Mouse (Mus musculus): Measurements from ENCODE around the gene Ppp1r18. TPM values are rescaled to one million over a fixed set of nuclear protein-coding genes. Genes with fewer than 3 reads are reported as not detected.
A peak's percentile ranks its signal among the peaks of the same experiment; 100 is the strongest.

The Ppp1r18 gene
- polyA plus RNA-seq, 2 experiments from 2014 or later: 228 to 247 TPM

DNA sequence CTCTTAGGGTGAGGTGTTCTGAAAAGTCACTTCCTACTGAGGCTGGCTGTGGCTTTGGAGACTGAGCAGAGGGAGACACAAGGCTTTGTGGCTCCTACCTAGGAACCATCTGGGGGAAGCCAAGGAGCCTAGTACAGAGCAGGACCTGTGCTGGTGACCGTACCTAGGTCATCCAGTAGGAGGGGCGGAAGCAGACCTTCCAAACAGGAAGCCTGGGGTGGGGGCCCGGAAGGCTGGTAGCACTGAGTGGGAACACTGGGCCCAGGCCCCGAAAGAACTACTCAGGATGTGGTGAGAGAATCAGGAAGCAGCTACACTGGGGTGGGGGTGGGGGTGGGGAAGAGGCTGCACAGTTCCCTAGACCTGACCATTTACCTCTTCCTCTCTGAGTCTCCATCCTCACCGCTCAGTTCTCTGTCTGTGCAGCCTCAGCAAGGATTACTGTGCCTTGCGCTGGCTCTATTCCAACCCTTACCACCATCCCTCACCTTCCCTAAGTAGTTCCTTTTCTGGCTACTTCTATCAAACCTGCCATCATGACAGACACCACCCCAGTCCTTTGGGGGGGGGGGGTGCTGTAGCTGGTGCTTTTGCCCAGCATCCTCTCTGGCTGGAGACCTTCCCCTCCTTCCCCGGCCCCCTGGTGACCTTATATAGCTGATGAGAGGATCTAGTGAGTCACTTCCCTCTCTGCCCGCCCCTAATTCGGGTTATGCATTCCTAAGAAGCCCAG is 4.9 kb downstream of the Ppp1r18 start:
- ATAC-seq: peak; percentile 73

DNA sequence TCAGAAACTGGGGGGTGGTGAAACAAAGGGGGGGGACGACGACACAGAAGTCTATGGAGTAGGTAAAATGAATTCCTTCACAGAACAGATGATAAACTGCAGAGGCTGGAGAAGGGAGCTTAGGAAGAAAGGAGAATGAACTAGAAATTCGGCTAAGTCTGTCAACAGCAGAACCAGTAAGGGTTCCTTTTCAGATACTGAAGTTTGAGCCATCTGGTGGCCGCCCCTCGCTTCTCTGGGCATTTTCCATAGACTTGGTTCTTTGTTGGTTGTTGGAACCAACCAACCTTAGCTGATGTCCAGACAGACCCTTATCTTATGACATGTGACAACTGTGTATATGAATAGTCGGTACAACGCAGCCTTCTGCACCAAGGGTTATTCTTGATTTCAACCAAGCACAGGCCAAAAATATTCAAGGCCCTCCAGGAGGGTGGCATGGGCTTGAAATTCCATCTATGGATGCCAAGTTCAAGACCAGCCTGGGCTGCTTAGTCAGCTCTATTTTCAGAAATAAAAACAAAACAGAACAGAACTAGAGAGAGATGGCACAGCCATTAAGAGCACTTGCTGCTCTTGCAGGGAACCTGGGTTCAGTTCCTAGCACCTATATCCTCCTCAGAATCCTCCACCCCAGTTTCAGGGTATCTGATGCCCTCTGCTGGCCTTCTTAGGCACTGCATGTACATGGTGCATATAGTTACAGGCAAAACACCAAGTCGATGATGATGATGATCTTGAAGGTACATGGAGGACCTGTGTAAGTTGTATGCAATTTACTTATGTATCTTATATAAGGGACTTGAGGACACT is 5.7 kb downstream of the Ppp1r18 start:
- no peak for ATAC-seq

- no peak for ATAC-seq
Observed at GRCm38 (mm10) chr17:35873774-35874519, 8.6 kb downstream of the Ppp1r18 start.

DNA sequence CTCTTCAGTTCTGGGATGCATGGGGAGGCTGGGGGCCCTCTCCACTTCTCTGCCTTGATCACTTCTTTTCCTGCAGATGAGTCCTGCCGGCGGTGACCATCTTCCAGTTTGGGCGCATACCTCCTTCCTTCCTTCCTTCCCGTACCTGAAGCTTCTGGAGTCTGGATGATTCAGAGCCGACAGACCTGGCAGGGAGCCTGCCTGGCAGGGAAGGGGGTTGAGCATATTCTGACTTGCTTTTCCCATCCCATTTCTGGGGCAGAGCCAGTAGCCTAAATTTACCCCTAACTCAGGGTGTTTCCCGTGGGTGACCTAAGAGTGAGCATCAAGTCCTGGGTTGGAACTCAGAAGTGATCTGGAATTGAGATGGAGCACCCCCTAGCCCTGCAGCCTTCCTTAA is 9.3 kb downstream of the Ppp1r18 start:
- ATAC-seq: no peak

DNA sequence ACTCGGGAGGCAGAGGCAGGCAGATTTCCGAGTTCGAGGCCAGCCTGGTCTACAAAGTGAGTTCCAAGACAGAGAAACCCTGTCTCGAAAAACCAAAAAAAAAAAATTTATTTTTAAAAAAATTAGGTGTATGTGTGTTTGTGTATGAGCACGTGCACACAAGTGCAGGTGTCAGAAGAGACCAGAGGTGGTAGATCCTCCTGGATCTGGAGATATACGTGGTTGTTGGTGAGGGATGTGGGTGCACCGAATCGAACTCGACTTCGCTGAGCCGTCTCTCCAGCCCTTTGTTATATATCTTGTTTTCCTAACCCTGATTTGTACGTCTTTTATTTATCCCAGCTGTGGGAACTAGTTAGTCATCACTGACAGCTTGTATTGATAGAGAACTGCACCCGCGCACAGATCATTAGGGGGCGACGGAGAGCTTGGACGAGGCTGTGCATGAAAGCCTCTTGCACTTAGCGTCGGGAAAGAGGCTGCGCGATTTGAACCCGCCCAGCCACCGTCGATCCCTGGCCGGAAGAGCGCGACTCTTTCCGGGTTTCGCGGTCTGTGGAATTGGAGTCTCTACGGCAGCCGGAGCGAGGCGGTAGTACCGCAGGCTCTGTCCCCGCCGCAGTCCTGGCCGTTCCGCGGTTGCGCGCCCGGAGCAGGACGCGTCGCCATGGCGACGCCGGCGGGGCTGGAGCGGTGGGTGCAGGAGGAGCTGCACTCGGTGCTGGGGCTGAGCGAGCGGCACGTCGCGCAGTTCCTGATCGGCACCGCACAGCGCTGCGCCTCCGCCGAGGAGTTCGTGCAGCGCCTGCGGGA is 14.1 kb downstream of the Ppp1r18 start, which contains the start of gene Dhx16:
TSS of gene Dhx16 (plus strand) at position 575 of the 813 bp plus-strand sequence.
- peak; percentile 88 for ATAC-seq

GRCm38 (mm10) chr17:35882924-35883323 is 17.5 kb downstream of the Ppp1r18 start:
- no peak for ATAC-seq

GRCm38 (mm10) chr17:35883777-35884176 is 18.4 kb downstream of the Ppp1r18 start:
- ATAC-seq: no peak

- ATAC-seq: no peak
Observed at GRCm38 (mm10) chr17:35887725-35888124, 22.3 kb downstream of the Ppp1r18 start.

GRCm38 (mm10) chr17:35896781-35897643 is 31.6 kb downstream of the Ppp1r18 start, which contains the start of gene 2310061I04Rik:
2310061I04Rik (minus strand) TSS chr17:35897431.
- peak; percentile 55 for ATAC-seq

GRCm38 (mm10) chr17:35897644-35898573 is 32.5 kb downstream of the Ppp1r18 start:
- ATAC-seq: no peak

GRCm38 (mm10) chr17:35900636-35901035 is 35.2 kb downstream of the Ppp1r18 start:
- no peak for ATAC-seq

- ATAC-seq: no peak
Observed at GRCm38 (mm10) chr17:35903343-35903991, 38.1 kb downstream of the Ppp1r18 start.

DNA sequence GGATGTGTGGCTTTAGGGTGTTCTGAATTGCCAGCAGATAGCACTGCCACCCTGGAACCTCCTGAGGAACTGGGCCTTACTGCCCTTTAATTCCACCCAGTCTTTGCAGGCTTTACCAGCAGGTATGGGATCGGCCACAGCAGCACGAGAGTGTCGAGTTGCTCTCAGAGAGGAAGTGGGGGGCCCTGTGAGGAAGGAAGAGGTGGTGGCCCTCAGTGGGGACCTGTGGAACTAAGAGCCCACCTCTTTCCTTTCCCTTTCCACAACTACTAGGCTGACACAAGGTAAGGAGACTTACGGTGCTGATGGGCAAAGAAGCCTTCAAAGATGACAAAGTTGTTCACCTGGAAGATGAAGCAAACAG is 38.6 kb downstream of the Ppp1r18 start:
- ATAC-seq: no peak

- ATAC-seq: no peak
Observed at GRCm38 (mm10) chr17:35905587-35905986, 40.2 kb downstream of the Ppp1r18 start.

DNA sequence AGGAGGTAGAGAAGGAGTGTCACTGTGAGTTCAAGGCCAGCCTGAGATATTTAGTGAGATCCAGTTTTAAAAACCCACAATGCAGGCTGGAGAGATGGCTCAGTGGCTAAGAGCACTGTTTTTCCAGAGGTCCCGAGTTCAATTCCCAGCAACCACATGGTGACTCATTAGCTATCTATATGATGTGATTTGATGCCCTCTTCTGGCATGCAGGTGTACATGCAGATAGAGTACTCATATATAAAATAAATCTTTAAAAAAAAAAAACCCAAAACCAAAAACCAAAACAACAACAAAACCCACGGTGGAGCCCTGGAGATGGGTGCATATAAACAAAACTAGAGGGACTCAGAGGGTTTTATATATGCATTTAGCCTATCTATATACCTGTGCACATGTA is 42.2 kb downstream of the Ppp1r18 start:
- no peak for ATAC-seq

DNA sequence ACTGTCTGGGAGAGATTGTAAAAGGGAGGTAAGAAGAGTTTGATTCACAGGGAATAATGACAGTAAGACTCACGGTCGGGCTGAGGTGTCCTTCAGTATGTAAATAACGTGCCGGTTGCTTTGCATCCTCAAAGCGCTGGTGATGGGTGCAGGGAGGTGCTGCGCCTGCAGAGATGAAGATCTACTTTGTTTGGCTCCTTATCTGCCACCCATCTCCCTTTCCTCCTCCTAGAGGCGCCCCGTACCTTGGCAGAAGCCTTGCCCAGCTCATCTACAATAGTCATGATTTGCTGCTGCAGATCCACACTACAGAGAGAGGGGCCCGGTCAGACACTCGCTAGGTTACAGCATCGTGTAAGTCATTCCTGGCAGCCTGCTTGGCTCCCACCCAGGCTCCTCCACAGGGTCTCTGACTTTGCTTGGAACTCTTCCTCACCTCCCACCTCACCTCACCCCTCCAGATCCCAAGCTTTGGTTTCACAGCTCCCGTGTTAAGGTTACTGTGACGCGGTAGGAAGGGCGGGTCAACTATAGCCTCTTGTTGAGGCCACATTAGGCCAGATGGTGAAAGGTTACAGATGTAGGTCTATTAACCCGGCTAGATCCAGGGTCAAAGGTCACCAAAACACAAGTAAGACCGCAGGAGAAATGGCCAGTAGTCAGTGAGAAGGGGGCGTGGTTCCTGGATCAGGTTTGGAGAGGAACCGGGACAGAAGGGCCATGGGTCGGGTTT is 44.0 kb downstream of the Ppp1r18 start:
- peak; percentile 16 for ATAC-seq

DNA sequence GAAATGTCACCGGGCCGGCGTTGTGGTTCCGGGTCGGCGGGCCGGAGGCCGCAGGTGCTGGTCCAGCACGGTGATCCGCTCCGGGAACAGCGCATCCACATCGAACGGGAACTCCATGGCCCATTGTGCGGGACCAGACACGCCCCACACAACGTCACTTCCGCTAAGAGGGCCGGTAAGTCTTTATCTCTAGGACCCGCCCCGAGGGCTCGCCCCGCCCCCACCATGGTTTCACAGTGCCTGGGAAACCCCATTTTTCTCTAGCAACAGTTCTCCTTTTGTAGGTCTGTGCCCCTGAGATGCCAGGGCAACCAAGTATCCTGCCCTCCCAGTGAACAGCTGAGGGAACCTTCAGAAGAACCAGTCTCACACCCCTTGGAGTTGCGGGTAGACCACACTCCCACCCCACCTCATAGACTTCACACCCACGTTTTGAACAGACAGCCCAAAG is 44.6 kb downstream of the Ppp1r18 start, which contains the start of gene Atat1:
TSS of gene Atat1 (minus strand) at position 157 of the 451 bp plus-strand sequence.
- ATAC-seq: peak; percentile 91

GRCm38 (mm10) chr17:35914975-35915374 is 49.6 kb downstream of the Ppp1r18 start:
- ATAC-seq: no peak
